Mouse (Mus musculus) midbrain, postnatal 0 days (tissue): ENCODE results near the gene Llph. TPM values are rescaled to one million over a fixed set of nuclear protein-coding genes. Genes with fewer than 3 reads are reported as not detected.
A peak's percentile ranks its signal among the peaks of the same experiment; 100 is the strongest.

ENCODE experiments used
- ATAC-seq: fragments of 200-750 bp; cut with Nextera tagmentation; 2 replicates; pipeline ENCODE4 v1.8.0; 2017; ENCODE audit warnings: moderate number of reproducible peaks, mild to moderate bottlenecking, moderate TSS enrichment, moderate library complexity; ENCODE audit not compliant: low FRiP score
- DNase-seq: peaks from one replicate; pipeline ENCODE4 v3.0.0-alpha.2; 2015; ENCODE audit warnings: low spot score
- H3K27ac ChIP-seq: fragments of 300-500 bp; sonication (generic); 2 replicates; pipeline ENCODE4 v1.5.1; 2014; ENCODE audit warnings: low read depth, mild to moderate bottlenecking, low read length, mixed read lengths
- H3K27me3 ChIP-seq: fragments of 300-500 bp; sonication (generic); 2 replicates; pipeline ENCODE4 v1.6.1; 2014; ENCODE audit warnings: low read length, control low read depth, mixed read lengths; ENCODE audit not compliant: insufficient read depth
- H3K36me3 ChIP-seq: fragments of 300-500 bp; sonication (generic); 2 replicates; pipeline ENCODE4 v1.6.1; 2014; ENCODE audit warnings: low read length, control low read depth, mixed read lengths; ENCODE audit not compliant: insufficient read depth
- H3K4me1 ChIP-seq: fragments of 300-500 bp; sonication (generic); 2 replicates; pipeline ENCODE4 v1.6.1; 2014; ENCODE audit warnings: mild to moderate bottlenecking, control low read depth, antibody characterized with exemption, low read length, mixed read lengths; ENCODE audit not compliant: insufficient read depth
- H3K4me2 ChIP-seq: fragments of 300-500 bp; sonication (generic); 2 replicates; pipeline ENCODE4 v1.6.1; 2014; ENCODE audit warnings: low read depth, mild to moderate bottlenecking, low read length, mixed read lengths; ENCODE audit not compliant: poor library complexity, severe bottlenecking
- H3K4me3 ChIP-seq: fragments of 300-500 bp; sonication (generic); 2 replicates; pipeline ENCODE4 v1.5.1; 2014; ENCODE audit warnings: low read depth, mild to moderate bottlenecking, low read length, moderate library complexity
- H3K9ac ChIP-seq: fragments of 300-500 bp; sonication (generic); replicated peaks from 2 replicates; pipeline ENCODE4 v1.6.1; 2014; ENCODE audit warnings: mild to moderate bottlenecking, low read length, moderate library complexity, mixed read lengths; ENCODE audit not compliant: poor library complexity, severe bottlenecking
- H3K9me3 ChIP-seq: fragments of 300-500 bp; sonication (generic); 2 replicates; pipeline ENCODE4 v1.6.1; 2016; ENCODE audit warnings: low read length, control low read depth
- CTCF ChIP-seq: IDR thresholded peaks from 2 replicates; pipeline ENCODE4 v1.5.1; 2016; ENCODE audit warnings: antibody characterized with exemption, mild to moderate bottlenecking
- WGBS: fragments of 180-500 bp; shearing (Covaris S2); extraction: QIAGEN DNeasy Blood & Tissue Kit; methylation state at CpG from one replicate; pipeline ENCODE4 v1.1.7; 2014; 5-methylcytosine and 5-hydroxymethylcytosine counted together
- polyA plus RNA-seq: library from polyadenylated mRNA; unstranded; fragments of >200 nt; fragmentation: Nextera tagmentation; extraction: Ambion mirVana; gene quantifications from 2 replicates; pipeline ENCODE4 v1.2.1, GENCODE M21; 2015
- total RNA-seq: library from RNA; depleted of rRNA; stranded (reverse); fragments of >200 nt; gene quantifications from 2 replicates; pipeline ENCODE4 v1.2.3, GENCODE M21; 2014

Gene Llph
- total and polyA plus RNA-seq, 2 experiments from 2014 or later: 4.0 to 40.1 TPM

- ATAC-seq: no peak
- no peak for DNase-seq
- no peak overlapping the region for H3K9ac ChIP-seq
- H3K27ac ChIP-seq: no peak overlapping the region
- no peaks in the 10 kb centered on the region for H3K36me3 ChIP-seq
- H3K4me3 ChIP-seq: no peak overlapping the region
- 0 out of 2 replicates have a peak, but pooled peaks cover 2% of the 10 kb centered on the region for H3K4me1 ChIP-seq
- TF ChIP-seq CTCF: no peak
- WGBS: 88% methylated on average over 5 of the region's 5 CpGs
- no peaks in the 10 kb centered on the region for H3K27me3 ChIP-seq
- no peak overlapping the region for H3K4me2 ChIP-seq
- H3K9me3 ChIP-seq: no peaks in the 10 kb centered on the region
These were observed 18.8 kb downstream of the Llph start for GRCm38 (mm10) chr10:120245681-120246080.

- no peaks in the 10 kb centered on the region for H3K9me3 ChIP-seq
- 0 out of 2 replicates have a peak, but pooled peaks cover 2% of the 10 kb centered on the region for H3K4me1 ChIP-seq
- no peak overlapping the region for H3K4me2 ChIP-seq
- no peaks in the 10 kb centered on the region for H3K36me3 ChIP-seq
- WGBS: 53% methylated on average over 9 of the region's 9 CpGs
- H3K9ac ChIP-seq: no peak overlapping the region
- no peak overlapping the region for H3K27ac ChIP-seq
- no peak for ATAC-seq
- H3K27me3 ChIP-seq: no peaks in the 10 kb centered on the region
- peak; percentile 76 for DNase-seq
- TF ChIP-seq CTCF: peak; percentile 83
- no peak overlapping the region for H3K4me3 ChIP-seq
These were observed 20.3 kb downstream of the Llph start for GRCm38 (mm10) chr10:120246994-120247750.

- DNase-seq (peak; percentile 33), ATAC-seq (no peak)
- no peaks in the 10 kb centered on the region for H3K9me3 ChIP-seq
- TF ChIP-seq CTCF: peak; percentile 54
- H3K9ac ChIP-seq: no peak overlapping the region
- 0 out of 2 replicates have a peak, but pooled peaks cover 2% of the 10 kb centered on the region for H3K4me1 ChIP-seq
- H3K36me3 ChIP-seq: no peaks in the 10 kb centered on the region
- H3K4me3 ChIP-seq: no peak overlapping the region
- no peak overlapping the region for H3K4me2 ChIP-seq
- no peak overlapping the region for H3K27ac ChIP-seq
- 55% methylated on average over 11 of the region's 11 CpGs for WGBS
- H3K27me3 ChIP-seq: no peaks in the 10 kb centered on the region
These were observed 24.2 kb downstream of the Llph start for GRCm38 (mm10) chr10:120250911-120251683.

GRCm38 (mm10) chr10:120251791-120252190 lies 24.9 kb downstream of the Llph start:
- 89% methylated on average over 4 of the region's 4 CpGs for WGBS
- no peak for DNase-seq
- Histone ChIP-seq H3K9me3 (no peaks in the 10 kb centered on the region), H3K36me3 (no peaks in the 10 kb centered on the region), H3K4me3 (no peak overlapping the region), H3K27ac (no peak overlapping the region), H3K4me1 (0 out of 2 replicates have a peak, but pooled peaks cover 2% of the 10 kb centered on the region), H3K27me3 (no peaks in the 10 kb centered on the region), H3K4me2 (no peak overlapping the region), H3K9ac (no peak overlapping the region)
- no peak for TF ChIP-seq CTCF
- ATAC-seq: no peak

- ATAC-seq: no peak
- H3K9ac ChIP-seq: no peak overlapping the region
- H3K36me3 ChIP-seq: no peaks in the 10 kb centered on the region
- H3K27me3 ChIP-seq: no peaks in the 10 kb centered on the region
- H3K27ac ChIP-seq: no peak overlapping the region
- H3K9me3 ChIP-seq: no peaks in the 10 kb centered on the region
- no peak for TF ChIP-seq CTCF
- DNase-seq: peak; percentile 1
- H3K4me2 ChIP-seq: no peak overlapping the region
- WGBS: 49% methylated on average over 8 of the region's 8 CpGs
- no peaks in the 10 kb centered on the region for H3K4me1 ChIP-seq
- no peak overlapping the region for H3K4me3 ChIP-seq
These were observed 25.9 kb downstream of the Llph start for GRCm38 (mm10) chr10:120252800-120253199.

- ATAC-seq (no peak), DNase-seq (peak; percentile 88)
- Histone ChIP-seq H3K27ac (no peak overlapping the region), H3K27me3 (no peaks in the 10 kb centered on the region), H3K9ac (no peak overlapping the region), H3K36me3 (no peaks in the 10 kb centered on the region), H3K9me3 (no peaks in the 10 kb centered on the region), H3K4me1 (no peaks in the 10 kb centered on the region), H3K4me2 (no peak overlapping the region), H3K4me3 (no peak overlapping the region)
- 23% methylated on average over 11 of the region's 11 CpGs for WGBS
- TF ChIP-seq CTCF: peak; percentile 89
These were observed 30.4 kb downstream of the Llph start for GRCm38 (mm10) chr10:120257231-120257630.
